Mouse (Mus musculus) left cerebral cortex, adult 8-10 months (tissue): Measurements from ENCODE around the gene Dhx37. TPM values are rescaled to one million over a fixed set of nuclear protein-coding genes. Genes with fewer than 3 reads are reported as not detected.

Experiments used
- DNase-seq, 2 experiments: peaks; one replicate each; pipeline ENCODE4 v3.0.0; 2022; ENCODE audit warnings: low spot score in 2 of 2
- total RNA-seq, 4 experiments: library from RNA; stranded (reverse); gene quantifications; 2 replicates each; pipeline ENCODE4 v1.2.4; 2022

Dhx37 gene
- total RNA-seq = 10 to 100 TPM in 3 of 4 experiments, 1 to 10 TPM in 1; 9.4 to 12.9 (median 11.7) TPM

DNA sequence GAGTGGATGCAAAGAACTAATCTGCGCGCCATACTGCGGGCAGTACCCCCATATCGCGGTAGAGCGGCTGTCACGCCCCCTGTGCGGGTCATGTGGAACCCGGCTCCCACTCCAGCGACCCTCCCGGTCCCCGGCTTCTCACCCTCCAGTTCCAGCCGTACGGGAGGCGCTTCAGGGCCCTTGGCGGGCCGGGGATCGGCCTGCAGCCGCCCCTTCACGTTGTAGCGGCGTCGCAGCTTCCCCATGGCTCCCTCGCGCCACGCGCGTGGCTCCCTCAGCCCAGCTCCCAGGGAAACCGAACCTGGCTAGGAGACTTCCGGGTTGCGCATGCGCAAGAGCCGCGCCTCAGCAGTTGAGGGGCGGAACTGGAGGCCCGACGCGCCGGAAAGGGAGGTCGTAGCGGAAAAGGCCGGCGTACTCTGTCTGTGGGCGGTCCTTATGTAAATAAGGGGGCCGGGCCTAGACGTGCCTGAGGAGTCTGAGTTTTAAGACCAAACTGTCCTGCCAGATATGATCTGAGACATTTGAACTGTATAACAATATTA, at the start of gene Dhx37:
TSS of gene Dhx37 (minus strand) at position 329 of the 545 bp plus-strand sequence.
- peak; percentile 78 to 92 for DNase-seq

DNA sequence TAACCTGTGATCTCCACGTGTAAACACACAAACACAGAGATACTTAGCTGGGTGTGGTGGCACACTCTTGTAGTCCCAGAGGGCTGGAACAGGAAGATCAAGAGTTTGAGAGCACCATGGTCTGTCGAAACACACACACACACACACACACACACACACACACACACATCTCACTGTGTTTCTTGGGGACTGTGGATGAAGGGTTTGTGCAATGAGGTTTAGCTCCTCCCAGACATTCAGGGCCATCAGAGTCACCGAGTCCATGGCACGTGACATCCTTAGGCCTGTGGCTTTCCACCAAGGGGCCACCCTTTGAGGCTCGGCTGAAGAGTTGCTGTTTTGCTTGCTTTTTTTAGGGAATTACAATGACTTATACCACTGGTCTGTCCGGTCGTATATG, 48.6 kb upstream of the Dhx37 start:
- no peak for DNase-seq

DNA sequence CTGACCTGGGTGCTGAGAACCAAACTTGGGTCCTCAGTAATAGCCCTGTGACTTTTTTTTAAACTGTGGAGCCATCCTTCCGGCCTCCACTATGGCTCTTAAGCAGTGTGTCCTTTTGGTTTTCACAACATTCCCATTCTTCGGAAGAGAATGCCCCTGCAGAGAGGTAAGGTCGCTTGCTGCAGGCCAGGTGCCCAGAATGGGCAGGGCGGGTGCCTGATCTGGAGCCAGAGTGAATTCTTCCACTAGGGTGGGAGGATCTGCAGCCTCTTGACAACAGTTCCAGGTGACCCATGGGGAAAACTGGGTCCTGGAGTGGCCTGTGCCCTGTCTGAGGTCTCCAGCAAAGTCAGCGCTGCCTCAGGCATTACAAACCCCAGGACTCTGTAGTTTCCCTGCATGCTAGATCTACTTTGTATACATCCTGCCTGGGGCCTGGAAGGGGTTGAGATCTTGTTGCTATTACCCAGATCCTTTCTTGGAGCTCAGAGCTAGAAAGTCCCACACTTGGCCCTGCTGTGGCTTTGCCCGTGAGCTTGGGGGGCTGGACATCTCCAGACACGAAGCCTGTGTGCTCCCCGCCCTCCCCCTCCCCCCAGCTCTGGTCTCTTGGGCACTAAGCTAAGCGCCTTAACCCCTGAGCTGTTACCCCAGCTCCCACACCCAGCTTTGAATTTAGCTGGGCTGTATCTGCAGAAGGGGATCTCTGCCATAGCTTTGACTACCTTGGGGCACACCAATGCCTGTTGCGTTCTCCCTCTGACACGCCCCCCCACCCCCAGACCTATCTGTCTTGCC, 46.7 kb upstream of the Dhx37 start:
- DNase-seq = no peak

DNA sequence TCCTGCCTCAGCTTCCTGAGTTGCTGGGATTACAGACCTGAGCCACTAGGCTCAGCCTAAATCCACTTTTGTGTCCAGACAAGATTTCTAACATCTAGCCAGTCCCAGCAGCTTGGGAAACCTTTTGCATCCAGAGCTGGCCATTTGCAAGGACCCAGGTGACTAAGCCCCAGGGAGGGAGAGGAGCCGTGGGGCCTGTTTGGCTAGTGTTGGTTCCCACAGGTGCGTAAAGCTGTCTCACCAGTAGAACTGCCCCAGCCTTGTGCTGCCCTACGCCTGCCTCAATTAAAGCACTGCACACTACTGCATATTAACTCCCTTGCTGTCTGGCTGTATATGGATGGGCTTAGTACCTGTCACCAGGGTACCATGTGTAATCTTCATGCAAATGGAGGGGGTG, 45.5 kb upstream of the Dhx37 start:
- no peak for DNase-seq

DNA sequence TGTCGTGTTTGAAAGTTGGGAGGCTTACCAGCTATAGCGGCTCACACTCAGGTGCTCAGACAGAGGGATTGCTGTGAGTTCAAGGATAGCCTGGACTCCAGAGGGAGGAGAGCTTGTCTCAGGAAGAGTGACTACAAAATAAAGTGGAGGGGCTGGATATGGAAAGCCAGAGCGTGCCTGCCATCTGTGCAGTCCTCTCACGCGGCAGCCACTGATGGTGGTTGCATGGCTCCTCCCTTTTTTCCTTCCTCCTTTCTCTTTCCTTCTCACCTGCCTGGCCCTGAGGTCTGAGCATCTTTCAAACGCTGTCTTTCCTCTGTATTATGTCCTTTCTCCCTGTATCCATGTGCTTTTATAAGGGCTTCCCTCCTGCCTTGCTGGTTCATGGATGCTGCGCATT, 44.1 kb upstream of the Dhx37 start:
- no peak for DNase-seq

DNA sequence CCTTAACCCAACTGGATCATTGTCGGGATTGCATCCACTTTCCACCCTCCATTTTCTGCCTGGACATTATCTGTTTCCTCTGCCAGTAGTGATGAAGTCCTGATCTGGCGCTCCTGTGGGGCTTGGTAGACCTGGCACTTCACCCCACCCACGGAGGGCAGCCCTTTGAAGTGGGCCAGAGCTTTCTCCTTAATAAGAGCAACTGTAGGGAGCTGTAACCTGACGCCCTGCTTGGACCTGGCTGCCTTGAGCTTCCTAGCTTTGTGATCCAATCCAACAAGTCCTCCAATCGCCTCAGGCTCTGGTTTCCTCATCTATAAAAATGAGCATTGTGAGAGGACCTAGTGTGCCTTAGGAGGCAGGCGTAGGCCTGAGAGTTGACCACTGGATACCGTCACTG, 43.6 kb upstream of the Dhx37 start:
- no peak for DNase-seq

DNA sequence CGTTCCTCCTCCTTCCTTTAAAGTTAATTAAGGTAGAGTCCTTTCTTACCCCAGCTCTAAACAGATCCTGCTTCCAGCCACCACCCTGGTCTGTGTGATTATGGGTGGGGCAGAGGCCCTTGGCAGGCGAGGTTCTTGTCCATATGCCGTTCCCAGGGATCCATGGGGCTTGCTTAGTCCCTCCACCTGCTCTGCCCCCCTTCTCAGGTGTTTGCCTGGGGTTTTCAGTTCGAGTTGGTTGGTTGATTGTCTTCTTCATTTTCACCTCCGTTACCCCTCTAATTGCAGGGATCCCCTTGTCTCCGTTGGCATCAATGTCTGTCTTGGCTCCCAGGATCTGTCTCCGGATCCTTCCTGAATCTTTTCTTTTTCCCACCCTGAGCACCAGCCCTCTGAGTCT, 42.9 kb upstream of the Dhx37 start:
- no peak for DNase-seq

DNA sequence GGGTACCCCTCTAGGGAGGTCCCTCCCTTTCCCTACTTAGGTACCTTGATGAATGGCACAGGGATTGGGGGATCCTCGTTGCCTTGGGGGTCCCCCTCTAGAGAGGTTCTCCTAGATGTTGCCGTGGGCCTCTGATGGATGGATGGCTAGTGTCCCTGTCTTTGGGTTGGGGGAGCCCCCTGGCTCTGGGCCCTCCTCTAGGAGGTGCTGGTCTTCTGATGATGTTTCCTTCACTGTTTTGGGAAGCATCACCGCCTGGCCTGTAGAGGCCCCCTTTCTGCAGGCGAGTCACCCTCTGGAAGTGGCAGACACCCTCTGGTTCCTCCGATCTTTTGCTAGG, 42.3 kb upstream of the Dhx37 start:
- no peak for DNase-seq

DNA sequence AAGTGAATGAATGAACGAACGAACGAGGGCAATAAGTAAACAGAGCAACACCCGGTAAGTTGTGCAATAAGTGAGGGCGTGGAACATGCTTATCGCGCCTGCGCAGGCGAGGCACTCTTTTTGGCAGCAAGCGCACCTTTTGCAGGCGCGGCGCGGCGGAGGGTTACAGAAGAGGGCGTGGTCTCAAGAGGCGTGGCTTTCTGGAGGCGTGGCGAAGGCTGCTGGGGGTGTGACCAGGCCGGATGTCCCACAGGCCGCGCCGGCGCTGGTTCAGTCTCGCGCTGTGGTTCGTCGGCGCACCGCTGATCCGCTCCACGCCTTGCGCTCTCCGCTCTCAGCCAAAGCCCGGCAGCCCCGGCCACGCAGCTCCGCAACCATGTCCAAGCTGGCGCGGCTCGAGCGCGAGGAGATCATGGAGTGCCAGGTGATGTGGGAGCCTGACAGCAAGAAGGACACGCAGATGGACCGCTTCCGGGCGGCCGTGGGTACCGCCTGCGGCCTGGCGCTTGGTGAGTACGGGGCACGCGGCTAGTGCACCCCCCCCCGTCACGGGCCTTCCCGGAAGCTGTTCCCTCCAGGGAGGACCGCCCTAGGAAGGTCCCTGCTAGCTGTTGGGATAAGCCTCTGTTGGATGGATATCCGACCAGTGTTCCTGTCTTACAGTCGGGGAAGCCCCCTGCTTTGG, 41.8 kb upstream of the Dhx37 start, which contains the start of gene Aacs:
TSS of gene Aacs (plus strand) at position 214 of the 685 bp plus-strand sequence.
- peak; percentile 93 to 97 for DNase-seq

DNA sequence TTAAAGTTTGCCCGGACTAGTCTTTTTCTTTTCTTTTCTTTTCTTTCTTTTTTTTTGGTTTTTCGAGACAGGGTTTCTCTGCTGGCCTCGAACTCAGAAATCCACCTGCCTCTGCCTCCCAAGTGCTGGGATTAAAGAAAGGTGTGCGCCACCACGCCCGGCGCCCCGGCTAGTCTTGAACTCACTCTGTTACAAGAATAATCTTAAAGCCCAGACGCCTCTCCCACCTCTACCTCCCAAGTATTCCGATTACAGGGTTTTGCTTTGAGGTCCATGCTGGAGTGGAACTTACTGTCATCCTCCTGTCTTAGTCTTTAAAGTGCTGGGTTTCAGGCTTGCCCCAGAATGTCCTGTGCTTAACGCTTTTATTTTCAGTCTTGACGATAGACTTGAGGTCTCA, 41.1 kb upstream of the Dhx37 start:
- no peak for DNase-seq

DNA sequence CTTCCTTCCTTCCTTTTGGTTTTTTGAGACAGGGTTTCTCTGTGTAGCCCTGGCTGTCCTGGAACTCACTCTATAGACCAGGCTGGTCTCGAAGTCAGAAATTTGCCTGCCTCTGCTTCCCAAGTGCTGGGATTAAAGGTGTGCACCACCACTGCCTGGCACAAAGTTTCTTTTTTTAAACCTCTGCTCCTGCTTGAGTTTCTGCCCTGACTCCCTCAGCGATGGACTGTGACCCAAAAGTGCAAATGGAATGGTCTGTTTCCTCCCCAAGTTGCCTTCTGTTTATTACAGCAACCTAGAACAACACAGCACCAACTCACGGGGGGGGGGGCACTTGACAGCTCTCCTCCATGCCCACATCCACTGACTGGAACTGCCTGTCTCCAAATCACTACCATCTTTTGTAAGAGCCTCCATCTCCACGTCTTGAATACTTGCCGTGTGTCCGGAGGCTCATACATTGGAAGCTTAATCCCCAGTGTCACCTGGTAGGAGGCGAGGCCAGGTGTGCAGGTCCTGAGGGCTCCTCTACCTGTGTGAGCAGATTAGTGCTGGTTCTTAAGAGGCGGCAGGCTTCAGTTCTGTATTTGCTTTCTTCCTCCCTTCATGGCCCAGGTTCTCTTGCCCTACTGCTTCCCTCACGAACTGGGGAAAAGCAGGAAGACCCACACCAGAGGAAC, 39.0 kb upstream of the Dhx37 start:
- no peak for DNase-seq

DNA sequence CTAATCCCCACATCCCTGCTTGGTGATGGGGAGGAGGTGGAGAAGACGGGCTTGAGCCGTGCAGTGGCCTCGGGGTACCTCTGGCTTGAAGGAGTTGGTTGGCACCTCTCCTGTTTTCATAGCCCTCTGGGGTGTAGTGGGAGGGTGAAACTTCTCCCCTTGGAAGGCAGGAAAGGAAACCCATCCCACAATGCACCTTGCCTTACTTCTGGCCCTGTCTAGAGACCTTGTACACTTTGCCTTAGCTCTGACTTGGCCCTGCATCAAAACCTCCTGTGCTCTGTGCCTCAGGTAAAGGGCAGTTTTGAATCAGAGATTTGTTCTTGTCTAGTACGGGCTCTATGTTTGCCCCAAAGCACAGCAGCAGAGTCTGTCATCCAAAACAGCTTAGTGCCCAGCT, 36.8 kb upstream of the Dhx37 start:
- no peak for DNase-seq

DNA sequence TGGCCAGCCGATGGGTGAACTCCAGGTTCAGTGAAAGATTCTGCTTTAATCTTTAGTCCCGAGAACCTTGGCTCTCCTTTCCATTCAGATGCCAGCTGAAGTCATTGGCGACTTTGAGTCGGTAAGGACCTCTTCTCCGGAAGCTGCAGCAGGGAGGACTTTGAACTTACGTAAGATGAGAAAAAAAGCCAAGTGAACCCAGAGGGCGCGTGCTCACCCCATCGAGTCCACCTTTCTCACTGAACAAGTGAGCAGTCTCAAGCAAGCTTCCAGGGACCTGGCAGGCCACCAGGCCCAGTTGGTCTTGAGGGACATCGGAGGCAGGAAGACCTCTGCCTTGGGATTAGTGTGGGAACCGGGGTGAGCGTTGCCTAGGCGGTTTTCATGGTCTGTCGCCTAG, 33.3 kb upstream of the Dhx37 start:
- DNase-seq = no peak

DNA sequence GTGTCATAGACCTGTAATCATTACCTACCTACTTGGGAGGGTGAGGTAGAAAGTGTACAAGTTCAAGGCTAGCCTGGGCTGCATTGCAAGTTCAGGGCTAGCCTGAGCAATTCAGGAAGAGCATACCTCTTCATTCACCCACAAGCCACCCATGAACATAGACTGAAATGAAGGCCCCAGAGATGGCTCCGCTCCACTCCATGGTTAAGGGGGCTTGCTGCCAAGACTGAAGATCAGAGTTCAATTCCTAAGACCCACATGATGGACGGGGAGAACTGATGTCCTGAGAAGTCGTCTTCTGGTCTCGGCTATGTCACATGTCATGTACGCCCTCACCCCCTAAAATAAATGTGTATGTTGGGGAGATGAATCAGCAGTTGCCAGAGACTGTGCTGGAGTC, 32.6 kb upstream of the Dhx37 start:
- DNase-seq = no peak

DNA sequence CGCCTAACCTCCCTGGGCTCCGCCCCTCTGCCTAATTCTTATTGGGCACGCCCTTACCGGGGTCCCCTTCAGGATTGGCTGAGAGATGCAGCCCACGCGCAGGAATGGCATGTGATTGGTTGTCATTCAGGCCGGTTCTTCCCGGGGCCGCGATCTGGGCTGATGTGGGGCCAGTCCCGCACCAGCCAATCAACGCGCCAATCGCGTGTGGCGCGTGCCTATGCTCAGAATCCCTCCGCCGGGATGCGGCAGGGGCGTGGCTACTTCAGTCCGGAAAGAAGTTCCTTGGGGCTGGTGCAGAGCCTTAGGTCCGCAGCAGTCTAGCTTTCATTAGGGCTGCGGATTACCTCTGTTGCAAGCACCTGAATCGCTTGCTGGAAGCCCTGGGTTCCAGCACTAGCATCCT, 31.8 kb upstream of the Dhx37 start:
- DNase-seq = peak; percentile 85 to 98

DNA sequence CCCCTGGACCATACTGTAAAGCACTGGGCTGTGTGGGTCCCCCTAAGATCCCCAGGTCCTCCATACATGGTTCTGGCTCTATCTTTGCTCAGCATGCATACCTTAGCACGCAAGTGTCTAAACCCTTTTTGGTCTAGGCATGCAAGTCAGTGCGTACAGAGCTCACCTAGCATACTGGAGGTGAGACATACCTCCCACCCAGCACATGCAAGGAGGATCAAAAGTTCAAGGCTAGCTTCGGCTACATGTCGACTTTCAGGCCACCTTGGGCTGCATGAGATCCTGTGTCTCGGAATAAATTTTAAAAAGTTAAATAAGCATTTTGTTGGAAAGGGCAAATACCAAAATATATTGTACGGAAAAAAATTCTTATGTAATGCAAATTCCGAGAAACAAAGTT, 31.3 kb upstream of the Dhx37 start:
- no peak for DNase-seq

DNA sequence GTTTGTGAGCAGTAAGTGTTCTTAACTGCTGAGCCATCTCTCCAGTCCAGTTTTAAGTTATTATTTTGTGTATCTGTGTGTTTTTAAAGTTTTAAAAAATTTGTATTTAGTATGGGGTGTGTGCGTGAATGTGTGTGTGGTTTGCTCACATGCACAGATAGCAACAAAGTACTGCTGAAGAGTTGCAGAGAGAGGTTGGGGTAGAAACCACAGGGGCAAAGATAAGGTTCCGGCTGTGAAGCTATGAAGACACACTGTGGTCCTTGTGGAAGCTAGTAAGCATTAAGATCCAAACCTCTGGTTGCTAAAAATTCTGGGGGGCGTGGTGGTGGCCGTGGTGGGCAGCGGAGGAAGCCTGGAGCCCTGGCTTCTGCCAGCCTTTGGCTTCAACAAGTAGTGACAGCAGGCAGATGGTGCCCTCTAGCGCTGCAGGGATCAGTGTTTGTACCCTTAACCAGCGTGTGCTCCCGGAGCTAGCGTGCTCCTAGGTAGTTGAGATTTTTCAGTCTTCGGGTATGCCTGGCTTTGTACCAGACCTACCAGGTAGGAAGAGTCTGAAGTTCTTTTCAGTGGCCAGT, 28.0 kb upstream of the Dhx37 start:
- DNase-seq = no peak

DNA sequence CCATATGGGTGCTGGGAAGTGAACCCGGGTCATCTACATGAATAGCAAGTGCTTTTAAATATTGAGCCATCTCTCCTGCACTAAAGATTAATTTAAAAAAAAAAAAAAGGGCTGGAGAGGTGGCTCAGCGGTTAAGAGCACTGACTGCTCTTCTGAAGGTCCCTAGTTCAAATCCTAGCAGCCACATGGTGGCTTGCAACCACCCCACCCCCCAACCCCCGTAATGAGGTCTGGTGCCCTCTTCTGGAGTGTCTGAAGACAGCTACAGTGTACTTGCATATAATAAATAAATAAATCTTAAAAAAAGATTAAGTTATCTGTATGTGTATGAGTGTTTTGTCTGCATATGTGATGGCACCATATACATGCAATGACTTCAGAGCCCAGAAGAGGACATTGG, 26.7 kb upstream of the Dhx37 start:
- DNase-seq = no peak

DNA sequence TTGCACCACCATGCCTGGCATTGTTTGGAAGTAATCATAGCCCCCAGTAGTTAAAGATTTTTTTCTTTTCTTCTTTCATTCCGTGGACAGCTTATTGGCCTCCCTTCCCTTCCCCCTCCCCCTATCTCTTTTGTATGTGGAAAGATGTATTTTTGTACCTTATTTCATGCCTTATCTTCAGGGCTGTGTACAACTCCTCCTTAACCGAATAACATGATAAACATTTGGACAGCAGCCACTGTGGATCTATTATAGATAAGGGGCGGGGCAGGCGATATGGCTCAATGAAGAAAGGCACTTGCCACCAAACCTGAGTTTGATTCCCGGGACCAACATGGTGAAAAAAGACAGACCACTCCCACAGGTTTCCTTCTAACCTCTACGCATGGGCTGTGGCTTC, 23.6 kb upstream of the Dhx37 start:
- no peak for DNase-seq

DNA sequence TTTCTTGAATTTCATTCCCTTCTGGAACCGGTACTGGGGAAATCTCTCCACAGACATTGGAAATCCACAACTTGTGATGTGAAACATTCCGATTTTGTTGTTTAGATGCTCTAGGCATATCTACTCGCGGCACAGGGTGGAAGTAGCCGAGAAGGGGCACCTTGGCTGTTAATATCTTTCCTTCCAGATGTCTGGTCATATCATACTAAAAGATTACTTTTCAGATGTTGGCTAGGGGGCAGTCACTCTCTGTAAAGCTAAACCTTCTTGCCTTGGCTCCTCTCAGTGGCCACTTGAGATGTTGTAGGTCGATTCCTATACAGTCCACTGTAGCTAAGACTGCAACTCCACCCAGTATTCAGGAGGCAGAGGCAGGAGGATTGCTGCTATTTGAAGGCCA, 22.2 kb upstream of the Dhx37 start:
- DNase-seq = no peak

DNA sequence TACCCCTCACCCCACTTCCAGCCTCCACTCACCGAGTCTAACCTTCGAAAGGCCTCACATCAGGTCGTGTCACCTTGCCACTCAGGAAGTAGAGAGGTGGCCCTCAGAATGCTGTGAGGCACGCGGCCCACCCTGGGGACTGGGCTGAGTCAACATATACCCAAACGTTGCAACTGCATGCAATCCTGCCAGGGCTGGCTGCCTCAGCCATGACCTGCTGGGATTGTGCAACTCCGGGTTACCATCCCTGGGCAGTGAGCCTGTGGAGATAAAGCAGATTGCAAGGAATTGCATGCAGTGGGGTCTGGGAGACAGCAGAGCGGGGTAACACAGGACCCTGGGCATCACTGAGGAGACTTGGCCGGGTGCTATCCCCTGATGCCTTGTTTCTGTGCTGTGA, 18.7 kb upstream of the Dhx37 start:
- no peak for DNase-seq

DNA sequence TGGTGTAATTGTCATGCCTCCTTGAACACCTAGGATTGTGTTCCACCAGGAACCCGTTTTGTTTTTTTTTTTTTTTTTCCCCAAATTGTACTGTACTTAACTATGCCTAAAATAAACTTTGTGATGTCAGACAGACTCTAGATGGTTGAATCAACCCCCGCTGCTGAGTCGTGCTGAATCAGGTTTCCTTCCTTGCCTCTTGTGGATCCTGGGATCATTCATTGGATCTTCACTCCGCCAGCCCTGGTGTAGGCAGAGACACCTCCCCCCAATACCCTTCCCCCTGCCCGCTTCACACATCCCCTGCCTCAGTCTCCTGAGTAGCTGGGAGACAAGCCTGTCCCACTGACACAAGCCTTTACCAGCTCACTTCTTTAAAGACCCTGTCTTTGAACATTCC, 15.4 kb upstream of the Dhx37 start:
- peak in 1 of 2 experiments; percentile 53 for DNase-seq
